Mouse (Mus musculus): ENCODE data around the gene Ntn1.

Ntn1 gene

DNA sequence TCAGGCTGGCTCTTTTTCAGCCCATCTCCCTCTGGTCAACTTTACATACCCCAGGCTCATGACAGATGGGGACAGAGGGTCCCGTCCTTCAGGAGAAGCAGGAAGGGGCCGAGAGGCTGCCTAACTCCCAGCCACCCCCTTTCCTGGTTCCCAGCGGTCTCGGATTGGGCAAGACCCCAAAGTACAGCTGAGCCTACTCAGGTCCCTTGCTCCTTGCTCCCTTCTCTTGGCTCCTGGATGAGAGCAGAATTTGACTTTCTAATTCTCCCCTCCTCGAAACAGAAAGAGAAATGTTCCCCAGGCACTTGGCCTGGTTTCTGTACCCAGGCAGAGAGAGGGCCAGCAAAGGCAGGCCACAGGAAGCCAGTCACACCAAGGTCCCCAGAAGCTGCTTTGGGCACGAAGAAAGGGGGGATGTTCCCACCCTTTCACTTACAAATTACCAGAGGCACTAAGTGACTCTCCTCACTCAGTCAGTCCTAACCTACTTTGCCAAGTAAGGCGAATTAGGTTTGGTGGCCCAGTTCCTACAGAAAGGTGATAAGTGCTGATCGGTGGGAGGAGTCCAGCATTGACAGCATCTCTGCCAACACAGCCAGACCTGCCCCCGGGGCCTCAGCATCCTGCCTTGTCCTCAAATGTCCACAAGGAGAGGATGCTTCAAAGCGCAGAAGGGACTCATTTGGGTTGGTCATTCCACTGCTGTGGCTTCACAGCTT lies 70.1 kb downstream of the Ntn1 start:
- no peak for DNase-seq

DNA sequence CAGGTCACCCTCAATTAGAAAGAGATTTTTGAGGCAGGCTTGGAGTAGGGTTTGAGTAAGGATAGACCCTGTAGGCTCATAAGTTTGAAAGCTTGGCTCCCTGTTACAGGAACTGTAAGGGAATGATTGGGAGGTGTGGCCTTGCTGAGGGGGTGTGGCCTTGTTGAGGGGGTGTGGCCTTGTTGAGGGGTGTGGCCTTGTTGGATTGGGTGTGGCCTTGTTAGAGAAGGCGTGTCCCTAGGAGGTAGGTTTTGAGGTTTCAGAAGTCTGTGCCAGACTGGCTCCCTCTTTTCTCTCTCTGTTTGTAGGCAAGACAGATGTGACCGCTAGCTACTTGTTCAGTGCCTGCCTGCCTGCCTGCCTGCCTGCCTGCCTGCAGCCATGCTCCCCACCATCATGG lies 75.8 kb downstream of the Ntn1 start:
- no peak for DNase-seq

DNA sequence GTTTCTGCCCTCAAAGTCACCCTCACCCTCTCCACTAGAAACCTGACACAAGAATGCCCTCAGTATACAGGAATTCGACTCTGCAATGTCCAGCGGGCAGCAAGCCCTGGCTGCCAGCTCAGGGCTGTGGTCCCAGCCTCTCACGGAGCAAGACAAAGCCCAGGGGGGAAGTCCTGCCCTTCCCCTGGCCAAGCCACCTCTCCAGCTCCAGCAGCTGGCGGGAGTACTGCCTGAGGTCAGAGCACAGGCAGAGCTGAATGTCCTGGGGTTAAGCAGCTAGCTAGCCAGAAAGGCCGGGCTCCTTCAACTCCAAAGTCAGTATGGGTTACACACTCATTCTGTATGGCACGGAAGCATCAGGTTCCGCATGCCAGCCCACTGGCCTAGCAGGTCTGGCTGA lies 79.2 kb downstream of the Ntn1 start:
- DNase-seq = peak; percentile 65

DNA sequence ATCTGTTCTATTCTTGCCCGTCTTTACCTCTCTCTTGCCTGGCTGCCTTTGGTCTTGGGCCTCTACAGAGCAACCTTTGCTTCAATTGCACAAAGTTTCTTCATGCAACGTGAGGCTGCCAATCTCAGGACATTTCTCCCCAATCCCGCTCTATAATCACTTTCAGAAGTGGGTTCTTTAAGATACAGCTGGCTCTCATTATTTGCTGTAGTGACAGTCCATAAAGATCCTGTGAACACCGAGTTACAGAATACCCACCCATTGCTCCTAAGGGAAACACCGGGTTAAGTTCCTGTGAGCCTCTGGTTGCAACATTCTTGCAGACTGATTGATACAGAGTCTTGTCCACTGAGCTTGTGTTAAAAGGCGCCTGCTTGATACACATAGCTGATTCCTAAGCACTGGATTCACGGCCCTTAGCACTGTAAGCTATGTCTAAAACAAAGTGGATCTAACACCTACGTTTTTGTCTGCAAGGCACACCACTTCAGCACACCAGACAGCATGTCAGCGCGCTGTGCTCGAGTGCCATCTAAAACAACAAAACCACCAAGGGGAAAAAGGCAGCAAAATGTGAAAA lies 85.0 kb downstream of the Ntn1 start:
- DNase-seq = no peak

DNA sequence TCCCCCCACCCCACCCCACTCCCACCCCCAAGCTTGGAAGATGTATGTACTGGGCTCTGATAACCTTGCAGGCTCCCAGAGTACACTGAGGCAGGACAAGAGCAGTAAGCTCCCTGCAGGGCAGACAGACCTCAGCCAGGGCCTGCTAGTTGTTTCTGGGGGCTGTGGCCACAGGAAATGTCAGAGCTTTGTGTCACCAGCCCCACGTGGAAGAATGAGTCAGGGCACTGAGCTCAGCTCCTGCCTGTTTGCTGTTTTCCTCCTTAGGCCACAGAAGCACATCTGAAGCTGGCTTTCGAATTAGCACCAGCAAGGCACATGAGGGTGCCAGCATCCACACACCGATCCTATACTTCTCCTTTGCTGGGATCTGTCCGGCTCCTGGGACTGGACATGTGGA lies 86.8 kb downstream of the Ntn1 start:
- no peak for DNase-seq

DNA sequence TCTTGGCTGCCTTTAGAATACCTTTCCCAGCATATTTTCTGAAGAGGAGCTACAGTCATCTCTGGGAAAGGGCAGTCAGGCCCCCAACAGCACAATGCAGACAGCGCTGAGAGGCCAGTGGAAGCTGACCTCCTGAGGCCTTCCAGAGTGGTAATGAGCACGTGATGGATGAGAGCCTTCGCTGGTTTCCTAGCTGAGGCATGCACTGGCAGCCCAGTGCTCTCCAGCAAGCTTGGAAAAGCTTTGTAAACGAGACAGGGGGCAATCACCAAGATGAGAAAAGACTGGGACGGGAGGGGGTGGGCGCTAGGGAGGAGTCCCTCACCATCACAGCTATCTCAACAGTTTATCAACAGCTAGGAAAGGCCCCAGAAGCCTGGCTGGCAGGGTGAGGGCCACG lies 87.6 kb downstream of the Ntn1 start:
- DNase-seq = no peak

DNA sequence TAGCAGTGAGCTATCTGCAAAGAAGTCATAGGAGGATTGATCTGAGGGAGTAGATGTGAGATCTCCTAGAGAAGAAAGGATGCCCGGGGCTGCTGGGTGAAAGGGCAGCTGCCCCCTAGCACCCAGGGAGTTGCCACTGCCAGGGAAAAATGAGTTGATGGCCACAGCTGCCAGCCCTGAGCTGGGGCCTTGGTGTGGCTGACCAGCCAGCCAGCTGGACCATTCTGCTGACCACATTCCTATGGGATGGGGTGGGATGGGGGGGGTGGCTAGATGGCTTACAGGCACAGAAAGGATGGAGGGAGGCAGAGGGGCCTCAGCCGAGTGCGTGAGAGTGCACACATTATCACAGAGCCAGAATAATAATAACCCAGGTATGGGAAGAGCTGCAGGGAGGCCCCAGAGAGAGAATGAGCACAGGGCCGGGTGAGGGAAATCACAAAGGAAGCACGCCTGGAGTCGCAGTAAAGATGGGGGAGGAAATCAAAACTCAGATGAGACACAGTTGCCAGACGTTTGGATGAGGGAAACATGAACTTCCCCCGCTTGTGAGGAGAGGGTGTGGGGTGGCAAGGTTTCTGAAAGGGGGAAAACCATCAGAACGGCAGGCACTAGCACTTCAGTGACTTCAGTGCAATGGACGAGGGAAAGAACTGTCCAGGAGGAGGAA lies 91.6 kb downstream of the Ntn1 start:
- DNase-seq = no peak

DNA sequence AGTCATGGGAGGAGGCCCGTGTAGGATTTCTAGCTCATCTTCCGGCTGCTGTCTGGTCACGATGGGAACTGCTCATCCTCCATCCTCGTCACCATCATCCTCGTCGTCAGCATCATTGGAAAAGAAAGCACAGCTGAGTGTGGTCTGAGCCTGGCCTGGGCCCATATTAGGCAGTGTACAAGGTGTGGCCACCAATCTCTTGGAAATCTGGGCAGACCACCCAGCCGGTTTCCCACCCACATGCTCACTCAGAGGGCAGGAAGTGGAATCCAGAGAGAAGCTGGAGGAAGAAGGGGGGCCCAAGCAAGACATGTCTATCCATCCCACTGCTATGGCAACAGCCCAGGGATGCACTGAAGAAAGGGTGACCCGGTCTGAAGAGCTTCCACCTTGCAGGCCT lies 94.6 kb downstream of the Ntn1 start:
- DNase-seq = no peak

DNA sequence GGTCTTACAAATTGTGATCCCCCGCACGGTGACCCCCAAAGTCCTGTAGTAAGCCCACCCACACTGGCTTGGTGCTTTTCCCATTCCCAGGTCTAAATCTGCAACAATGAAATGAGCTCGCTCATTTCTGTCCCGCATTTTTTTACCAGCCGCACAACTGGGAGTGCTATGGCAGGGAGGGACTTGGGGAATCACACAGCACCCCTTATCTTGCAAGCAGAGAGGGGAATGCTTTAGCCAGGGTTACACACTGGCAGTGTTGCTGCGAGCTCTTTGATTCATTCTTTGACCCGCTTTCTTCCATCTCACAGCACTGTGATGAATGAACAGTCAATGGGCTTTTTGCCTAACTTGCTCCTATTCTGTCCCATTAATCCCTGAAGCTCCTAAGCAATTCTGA lies 98.3 kb downstream of the Ntn1 start:
- no peak for DNase-seq

DNA sequence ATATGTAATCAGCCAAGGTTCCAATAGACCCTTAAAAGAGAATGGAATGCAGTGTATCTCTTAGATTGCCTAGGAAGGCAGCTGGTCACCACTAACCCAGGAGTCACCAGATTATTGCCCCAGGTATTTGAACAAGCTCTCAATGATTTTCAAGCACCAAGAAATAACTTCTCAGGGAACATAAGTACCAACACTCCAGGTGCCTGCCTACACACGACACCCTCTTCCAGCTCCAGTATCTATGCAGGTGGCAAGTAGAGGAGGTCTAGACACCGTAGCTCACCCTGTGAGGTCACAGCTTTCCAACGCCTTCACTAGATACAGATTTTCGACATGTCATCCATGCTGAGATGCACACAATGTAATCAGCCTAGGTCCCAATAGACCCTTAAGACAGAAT lies 99.0 kb downstream of the Ntn1 start:
- peak; percentile 60 for DNase-seq

DNA sequence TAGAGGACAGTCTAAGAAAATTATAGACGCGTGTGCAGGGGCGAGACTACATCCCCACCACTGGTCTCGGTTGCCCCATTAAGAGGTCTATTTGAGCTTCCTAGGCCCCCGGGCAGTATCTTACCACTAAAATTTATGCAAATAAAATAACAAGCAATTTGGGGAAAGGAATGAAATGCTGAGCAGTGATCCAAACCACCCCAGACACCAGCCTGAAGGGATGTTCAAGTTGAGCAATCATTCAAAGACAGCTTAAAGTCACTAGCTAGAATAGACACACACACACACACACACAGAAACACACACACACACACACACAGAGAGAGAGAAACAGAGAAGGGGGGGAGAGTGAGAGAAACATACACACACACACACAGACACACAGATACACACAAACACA lies 105.1 kb downstream of the Ntn1 start:
- no peak for DNase-seq

DNA sequence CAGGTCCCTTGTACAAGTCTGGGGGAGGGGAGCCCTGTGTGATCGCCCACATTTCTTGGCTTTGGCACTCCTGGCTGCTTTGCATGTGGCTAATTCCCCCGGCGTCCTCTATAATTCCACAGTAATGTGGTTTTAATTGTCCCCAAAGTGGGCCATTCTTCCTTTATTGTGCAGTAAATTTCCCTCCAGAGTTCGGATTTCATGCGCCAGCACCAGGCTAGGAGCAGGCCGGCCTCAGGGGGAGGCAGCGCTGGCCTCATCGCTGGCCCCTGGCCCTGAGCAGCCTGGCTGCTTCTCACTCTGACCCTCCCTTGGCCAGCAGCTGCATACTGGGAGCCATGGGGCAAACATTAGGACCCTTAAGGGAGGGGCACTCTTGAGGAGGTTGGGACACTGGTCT lies 110.0 kb downstream of the Ntn1 start:
- no peak for DNase-seq

DNA sequence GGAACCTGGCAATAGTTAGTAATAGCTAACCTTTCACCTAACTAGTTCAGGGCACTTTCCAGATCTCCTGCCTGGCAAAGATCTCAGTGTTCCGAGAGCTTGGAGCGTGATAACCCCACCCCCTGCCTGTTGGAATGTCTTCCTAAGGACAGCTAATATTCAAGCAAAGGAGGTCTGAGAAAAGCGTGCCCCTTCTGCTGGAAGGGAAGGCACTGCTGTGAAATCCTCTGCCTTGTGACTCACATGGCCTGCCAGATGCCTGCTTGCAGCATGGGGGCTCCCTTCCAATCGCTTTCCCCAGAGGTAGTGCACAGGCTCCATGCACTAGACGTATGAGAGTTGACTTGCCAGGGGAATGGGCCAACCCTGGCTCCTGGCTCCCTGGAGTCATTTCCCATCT lies 113.3 kb downstream of the Ntn1 start:
- DNase-seq = peak; percentile 18

DNA sequence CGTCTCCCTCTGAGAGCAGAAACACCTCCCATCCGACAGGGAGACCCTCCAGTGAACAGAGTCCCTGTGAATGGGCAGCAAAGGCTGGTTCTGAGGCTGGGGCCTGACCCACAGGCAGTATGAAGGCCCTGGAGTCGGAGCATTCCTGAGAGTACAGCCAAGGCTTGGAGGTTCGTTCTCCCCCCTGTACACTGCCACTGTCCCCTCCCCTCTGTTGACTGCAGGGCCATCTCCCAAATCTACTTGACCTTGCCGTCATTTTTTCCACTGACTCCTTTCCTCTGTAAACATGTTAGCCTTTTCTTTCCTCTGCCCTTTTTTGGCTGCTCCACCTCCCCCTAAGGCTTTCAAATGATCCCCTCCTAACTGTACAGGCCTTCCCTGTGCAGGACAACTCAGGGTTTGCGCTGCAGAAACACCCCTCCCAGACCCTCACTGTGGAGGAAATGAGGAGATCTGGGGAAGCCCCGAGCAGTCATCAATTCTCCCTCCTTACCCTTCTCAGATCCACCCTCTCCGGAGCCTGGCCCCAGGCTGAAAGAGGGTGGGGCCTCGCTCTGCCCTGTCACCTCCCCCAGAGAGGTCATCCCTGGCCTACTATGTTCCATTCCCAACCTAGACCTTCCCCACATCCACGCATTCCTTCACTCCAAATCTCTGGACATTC lies 114.3 kb downstream of the Ntn1 start:
- peak; percentile 72 for DNase-seq

DNA sequence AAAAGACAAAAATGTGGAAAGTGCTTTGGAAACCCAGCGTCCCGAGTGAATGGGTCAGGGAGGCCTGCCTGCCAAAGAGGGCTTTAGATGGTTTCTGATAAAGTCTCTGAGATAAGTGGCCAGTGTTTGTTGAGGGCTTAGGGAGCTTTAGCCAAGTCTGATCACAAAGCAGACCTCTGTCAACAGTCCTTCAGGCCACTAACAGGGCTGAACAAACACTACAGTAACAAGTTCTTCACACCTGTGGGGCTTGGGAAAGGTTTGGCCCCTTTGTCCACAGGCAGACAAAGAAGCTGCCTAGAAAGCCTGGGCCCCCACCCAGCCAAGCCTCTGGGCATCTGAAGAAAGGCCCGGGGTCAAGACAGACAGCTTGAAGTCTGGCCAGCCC lies 114.9 kb downstream of the Ntn1 start:
- peak; percentile 78 for DNase-seq

DNA sequence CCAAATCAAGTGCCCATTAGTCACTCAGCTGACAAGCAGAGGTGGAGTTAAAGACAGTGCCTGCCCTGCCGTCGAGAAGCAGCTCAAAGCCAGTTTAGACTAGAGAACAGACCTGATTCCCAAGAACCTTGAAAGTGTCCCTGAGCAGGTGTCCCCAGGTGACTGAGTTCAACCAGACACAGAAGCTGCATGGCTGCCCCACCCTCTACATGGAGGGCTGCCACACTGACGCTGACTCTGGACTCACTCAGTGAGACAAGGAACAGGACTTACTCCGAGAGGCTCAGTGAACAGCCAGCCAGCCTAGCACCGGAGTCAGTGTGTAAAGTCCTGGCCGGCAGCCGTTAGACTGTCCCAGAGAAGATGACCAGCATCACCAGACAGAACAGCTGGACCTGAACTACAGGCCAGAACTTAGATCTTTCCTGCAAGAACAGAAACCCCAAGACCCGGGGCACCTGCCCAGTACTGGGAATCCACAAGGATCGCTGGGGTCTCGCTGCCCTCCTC lies 120.6 kb downstream of the Ntn1 start:
- DNase-seq = no peak

DNA sequence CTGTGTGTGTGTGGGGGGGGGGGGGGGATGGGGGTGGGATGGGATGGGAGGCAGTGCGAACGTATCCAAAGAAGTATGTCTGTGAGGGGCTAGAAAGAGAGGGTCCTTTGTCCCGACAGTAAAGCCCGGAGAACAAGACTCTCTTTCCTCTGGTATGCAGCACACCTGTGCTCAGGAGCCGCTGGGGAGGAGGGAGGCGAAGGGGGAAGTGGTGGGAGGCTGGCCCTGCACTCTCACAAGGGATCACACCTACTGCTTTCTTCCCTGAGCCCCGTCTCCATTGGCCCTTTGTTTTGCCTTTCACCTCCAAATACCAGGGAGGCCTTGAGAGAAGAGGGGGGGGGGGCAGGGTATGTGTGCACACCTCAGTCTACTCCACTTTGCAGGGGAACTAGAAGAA lies 123.7 kb downstream of the Ntn1 start:
- DNase-seq = no peak

DNA sequence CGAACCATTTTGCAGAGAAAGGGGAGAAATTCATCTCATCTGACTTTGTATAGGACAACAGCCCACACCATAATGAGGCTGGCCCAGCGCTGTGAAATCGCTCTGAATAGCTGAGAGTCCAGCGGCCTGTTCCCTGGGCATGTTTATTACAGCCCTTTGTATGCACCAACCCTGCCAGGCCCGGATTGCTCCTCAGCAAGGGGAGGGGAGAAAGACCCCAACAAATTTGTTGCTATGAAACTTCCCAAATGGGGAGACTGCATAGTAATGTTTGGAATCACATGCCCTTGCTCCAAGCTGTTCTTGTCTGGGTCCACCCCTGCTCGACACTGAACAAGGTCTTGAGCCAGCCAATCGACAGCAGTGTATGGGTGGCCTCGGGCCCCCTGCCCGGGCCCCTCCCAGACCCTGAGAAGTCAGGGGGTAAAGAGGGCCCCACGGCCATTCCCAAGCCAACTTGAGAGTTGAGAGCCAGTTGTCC lies 126.3 kb downstream of the Ntn1 start:
- DNase-seq = no peak

DNA sequence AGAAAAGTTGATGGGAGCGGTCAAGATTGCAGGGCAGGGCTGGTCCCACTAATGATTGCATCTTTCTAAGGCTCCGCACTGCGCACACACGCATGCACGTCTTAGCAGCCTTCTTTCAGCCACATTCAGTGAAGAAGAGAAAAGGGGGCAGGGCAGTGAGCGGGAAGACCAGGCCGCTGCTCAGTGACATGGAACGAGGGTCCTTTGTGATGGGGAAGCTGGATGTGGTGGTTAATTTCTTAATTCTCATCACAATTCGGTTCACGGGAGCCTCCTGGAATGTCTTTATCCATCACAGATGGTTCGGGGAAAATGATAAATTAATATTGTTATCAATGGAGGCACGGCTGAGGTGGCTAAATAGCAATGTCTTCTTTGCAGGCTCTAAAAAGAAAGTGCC lies 126.8 kb downstream of the Ntn1 start:
- no peak for DNase-seq

DNA sequence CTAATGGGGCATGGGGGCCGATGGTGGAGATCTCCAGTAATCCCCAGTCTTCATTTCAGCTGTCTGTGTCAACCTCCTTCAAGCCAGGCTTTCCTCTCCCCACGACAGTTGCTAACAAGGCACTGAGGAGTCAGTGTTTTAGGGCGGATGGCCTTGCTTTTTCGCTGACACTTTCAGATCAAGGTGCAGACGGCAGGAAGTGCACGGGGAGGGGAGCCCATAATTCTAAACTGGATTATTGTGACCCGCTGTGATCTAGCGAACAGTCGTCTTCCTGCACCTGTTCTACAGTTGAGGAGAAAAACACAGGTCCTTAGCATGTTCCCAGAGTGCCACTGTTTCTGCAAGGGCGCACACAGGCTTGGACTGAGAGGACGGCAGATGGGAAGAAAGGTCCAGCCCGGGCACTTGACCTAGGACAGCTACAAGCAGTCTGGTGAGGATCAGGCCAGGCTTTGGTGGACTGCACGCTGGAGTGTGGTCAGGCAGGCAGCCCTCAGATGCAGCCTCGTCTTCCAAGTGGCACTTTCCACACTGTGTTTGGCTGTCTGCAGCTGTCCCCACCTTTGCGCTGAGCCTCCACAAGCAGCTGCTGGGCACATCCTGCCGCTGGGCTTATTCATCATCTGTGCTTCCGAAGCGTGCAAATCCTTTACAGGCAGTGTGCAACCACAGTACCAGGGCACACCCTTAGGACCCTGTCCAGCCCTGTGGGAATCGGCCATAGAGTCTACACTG lies 129.7 kb downstream of the Ntn1 start:
- no peak for DNase-seq

DNA sequence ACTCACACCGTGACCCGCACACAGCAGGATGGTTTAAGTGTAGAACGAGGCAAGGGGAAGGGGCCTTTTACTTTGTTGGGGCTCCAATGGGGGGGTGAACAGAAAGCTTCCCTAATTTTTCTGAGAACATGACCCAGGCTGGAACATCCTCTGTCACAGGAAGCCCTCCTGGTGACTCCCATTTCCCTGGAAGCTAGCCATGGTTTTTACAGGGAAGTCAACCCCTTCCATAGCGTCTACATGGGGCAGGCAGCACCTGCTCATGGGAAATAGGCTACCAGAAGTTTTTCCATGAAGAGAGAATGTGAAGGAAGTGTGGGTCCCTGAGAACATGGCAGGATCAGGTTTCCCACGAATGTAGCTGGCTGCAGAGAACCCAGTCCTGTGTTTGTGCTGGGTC lies 136.3 kb downstream of the Ntn1 start:
- DNase-seq = no peak

DNA sequence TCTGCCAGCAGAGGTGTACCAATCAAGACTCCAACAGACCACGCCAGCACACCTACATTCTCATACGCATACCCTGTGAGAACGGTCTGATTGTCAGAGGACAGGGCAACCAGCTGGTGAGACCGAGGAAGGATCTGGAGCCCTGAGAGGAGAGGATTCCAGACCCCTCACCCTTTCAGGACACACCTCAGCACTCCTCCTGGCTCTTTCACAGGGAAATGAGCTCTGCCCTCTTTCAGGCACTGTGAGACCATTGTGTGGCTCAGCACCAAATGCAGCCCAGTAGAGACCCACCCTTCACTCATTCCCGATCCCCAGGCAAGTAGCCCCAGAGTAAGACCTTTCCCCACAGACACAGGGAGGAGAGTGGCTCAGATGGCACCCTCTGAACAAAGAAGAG lies 137.5 kb downstream of the Ntn1 start:
- DNase-seq = no peak
